Mouse (Mus musculus): ENCODE measurements around the gene Slc8b1.

The Slc8b1 gene

GRCm38 (mm10) chr5:120510982-120511642 lies at the start of gene Slc8b1:
Slc8b1 (plus strand) TSS chr5:120511168.
- in situ Hi-C loops (cut with MseI, MboI) = loop anchor here in 1 of 2 experiments (5.0 kb wide), 1 partner anchor 96 kb away; no protein-coding TSS in a partner anchor

- in situ Hi-C loops (cut with MseI, MboI) = no loop called here
Measured at GRCm38 (mm10) chr5:120461902-120462301, 49.1 kb upstream of the Slc8b1 start.

- in situ Hi-C loops (cut with MseI, MboI) = no loop called here
Measured at GRCm38 (mm10) chr5:120464321-120464720, 46.6 kb upstream of the Slc8b1 start.

GRCm38 (mm10) chr5:120465062-120465461 lies 45.9 kb upstream of the Slc8b1 start:
- in situ Hi-C loops (cut with MseI, MboI) = no loop called here

- in situ Hi-C loops (cut with MseI, MboI) = no loop called here
Measured at GRCm38 (mm10) chr5:120465860-120466259, 45.1 kb upstream of the Slc8b1 start.

- in situ Hi-C loops (cut with MseI, MboI) = no loop called here
Measured at GRCm38 (mm10) chr5:120467026-120467425, 43.9 kb upstream of the Slc8b1 start.

- in situ Hi-C loops (cut with MseI, MboI) = no loop called here
Measured at GRCm38 (mm10) chr5:120468336-120468735, 42.6 kb upstream of the Slc8b1 start.

GRCm38 (mm10) chr5:120468830-120469229 lies 42.1 kb upstream of the Slc8b1 start:
- in situ Hi-C loops (cut with MseI, MboI) = no loop called here

- in situ Hi-C loops (cut with MseI, MboI) = no loop called here
Measured at GRCm38 (mm10) chr5:120471538-120471937, 39.4 kb upstream of the Slc8b1 start.

GRCm38 (mm10) chr5:120472770-120473169 lies 38.2 kb upstream of the Slc8b1 start, which contains the start of gene Sdsl:
Sdsl (minus strand) TSS chr5:120472810.
- in situ Hi-C loops (cut with MseI, MboI) = no loop called here

GRCm38 (mm10) chr5:120473361-120473760 lies 37.6 kb upstream of the Slc8b1 start:
- in situ Hi-C loops (cut with MseI, MboI) = no loop called here

GRCm38 (mm10) chr5:120475861-120476260 lies 35.1 kb upstream of the Slc8b1 start:
- in situ Hi-C loops (cut with MseI, MboI) = no loop called here

GRCm38 (mm10) chr5:120476296-120476695 lies 34.7 kb upstream of the Slc8b1 start, which contains the start of gene Sds:
Sds (plus strand) TSS chr5:120476526.
- in situ Hi-C loops (cut with MseI, MboI) = no loop called here

- in situ Hi-C loops (cut with MseI, MboI) = no loop called here
Measured at GRCm38 (mm10) chr5:120477993-120478392, 33.0 kb upstream of the Slc8b1 start.

GRCm38 (mm10) chr5:120479538-120479937 lies 31.4 kb upstream of the Slc8b1 start:
- in situ Hi-C loops (cut with MseI, MboI) = no loop called here

GRCm38 (mm10) chr5:120481205-120481604 lies 29.8 kb upstream of the Slc8b1 start:
- in situ Hi-C loops (cut with MseI, MboI) = no loop called here

GRCm38 (mm10) chr5:120483399-120483798 lies 27.6 kb upstream of the Slc8b1 start:
- in situ Hi-C loops (cut with MseI, MboI) = no loop called here

GRCm38 (mm10) chr5:120487844-120488243 lies 23.1 kb upstream of the Slc8b1 start:
- in situ Hi-C loops (cut with MseI, MboI) = no loop called here

- in situ Hi-C loops (cut with MseI, MboI) = no loop called here
Measured at GRCm38 (mm10) chr5:120490679-120491192, 20.2 kb upstream of the Slc8b1 start.

- in situ Hi-C loops (cut with MseI, MboI) = no loop called here
Measured at GRCm38 (mm10) chr5:120492437-120492836, 18.5 kb upstream of the Slc8b1 start.

- in situ Hi-C loops (cut with MseI, MboI) = no loop called here
Measured at GRCm38 (mm10) chr5:120493440-120493839, 17.5 kb upstream of the Slc8b1 start.

GRCm38 (mm10) chr5:120493873-120494395 lies 17.0 kb upstream of the Slc8b1 start:
- in situ Hi-C loops (cut with MseI, MboI) = no loop called here

- in situ Hi-C loops (cut with MseI, MboI) = no loop called here
Measured at GRCm38 (mm10) chr5:120495064-120495702, 15.8 kb upstream of the Slc8b1 start.

All from mouse trophoblast stem cell (cell line).